Mouse (Mus musculus) cerebellum, adult 11 months (tissue): ENCODE results near the gene Ak9.

Source experiments
- DNase-seq: peaks from one replicate; pipeline ENCODE4 v3.0.0; 2022

The Ak9 gene

DNA sequence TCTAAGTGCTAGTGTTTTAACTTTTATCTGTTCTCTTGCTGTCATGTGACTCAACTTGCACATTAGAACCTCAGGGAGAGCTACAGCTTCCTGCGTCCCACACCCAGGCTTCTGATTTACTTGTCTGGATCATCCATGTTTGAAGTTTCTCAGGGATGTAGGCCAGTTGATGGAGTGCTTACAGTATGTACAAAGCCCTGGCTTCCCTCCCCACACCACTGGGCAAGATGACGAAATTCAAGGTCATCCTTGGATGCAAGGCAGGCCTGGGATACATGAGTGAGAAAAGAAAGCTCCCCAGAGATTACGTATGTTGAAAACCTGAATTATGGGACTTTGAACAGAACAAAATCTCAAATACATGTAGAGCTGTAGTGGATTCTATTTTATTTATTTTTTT, 149.0 kb downstream of the Ak9 start:
- DNase-seq, result no peak

DNA sequence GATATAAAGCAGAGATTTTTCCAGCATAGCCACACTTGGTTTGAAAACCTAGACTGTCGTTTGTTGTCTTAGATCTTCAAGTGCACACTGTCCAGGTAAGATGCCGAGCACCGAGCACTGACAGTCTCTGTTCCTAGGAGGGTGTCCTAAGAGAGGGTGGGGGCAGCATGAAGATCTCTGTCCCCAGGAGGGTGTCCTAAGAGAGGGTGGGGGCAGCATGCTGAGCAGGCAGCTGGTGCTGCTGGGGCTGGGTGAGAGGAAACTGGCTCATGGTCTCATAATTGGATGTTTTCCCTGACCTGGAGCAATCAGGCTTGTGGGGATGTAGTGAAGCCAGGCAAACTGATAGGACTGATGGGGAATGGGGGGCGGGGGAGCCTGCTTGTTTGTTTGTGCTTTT, 156.2 kb downstream of the Ak9 start:
- DNase-seq, result no peak

DNA sequence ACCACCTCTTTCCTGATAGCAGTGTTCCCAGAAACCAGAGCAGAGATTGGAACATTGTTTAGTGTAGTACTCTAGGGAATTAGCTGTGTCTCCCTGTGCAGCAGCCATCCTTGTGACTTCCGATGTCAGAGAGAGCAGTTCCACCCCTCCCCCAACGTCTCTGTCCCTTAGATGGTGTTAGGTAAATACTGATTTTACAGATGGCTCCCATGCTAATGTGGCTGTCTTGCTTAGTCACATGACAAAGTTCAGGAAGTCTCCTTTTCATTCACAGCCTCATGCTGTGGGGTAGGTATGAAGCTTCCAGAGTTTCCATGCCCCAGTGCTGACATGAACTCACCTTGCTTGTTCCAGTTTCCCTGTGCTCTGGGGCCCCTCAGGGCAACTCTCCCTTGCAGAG, 156.7 kb downstream of the Ak9 start:
- no peak for DNase-seq

DNA sequence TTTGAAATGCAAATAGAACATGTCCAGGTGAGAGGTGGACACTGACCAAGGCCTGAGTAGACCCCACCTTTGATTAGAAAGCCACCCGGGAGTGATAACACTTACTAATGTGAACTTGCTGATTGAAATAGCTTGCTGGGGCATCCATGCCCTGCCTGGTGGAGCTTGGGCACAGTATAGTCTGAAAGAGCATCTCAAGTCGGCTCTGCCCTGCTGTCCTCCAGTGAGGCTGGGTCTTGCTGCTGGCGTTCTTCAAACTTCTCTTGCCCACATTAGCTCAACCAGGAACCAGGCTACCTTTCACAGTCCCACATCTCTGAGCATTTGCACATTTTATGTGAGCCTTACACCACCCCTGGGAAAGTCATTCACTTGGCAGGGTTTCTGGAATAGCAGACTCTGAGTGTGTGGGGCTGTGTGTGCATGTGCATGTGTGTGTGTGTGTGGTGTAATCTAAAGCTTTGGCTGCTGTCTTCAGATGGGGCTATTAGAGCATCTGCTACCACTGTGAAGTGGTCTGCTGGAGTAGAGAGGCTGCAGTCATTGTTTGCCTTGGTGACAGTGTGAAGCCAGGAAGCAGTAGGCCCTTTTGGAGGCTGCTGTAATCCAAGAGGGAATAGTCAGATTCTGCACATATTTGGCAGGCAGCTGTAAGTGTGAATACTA, 157.4 kb downstream of the Ak9 start:
- no peak for DNase-seq

DNA sequence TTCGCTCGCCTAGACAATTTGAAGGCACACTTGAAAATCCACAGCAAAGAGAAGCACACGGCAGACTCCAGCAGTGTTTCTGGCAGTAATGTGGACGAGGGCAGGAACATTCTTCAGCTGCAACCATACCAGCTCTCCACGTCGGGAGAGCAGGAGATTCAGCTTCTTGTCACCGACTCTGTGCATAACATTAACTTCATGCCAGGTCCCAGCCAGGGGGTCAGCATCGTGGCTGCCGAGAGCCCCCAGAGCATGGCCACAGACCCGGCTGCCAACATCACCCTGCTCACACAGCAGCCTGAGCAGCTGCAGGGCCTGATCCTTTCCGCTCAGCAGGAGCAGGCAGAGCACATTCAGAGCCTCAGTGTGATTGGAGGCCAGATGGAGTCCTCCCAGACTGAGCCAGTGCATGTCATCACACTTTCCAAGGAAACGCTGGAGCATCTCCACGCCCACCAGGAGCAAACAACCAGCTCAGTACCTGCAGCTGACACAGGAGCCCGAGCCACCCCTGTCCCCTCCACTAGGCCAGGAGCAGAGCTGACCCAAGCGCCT, 160.7 kb downstream of the Ak9 start:
- no peak for DNase-seq

DNA sequence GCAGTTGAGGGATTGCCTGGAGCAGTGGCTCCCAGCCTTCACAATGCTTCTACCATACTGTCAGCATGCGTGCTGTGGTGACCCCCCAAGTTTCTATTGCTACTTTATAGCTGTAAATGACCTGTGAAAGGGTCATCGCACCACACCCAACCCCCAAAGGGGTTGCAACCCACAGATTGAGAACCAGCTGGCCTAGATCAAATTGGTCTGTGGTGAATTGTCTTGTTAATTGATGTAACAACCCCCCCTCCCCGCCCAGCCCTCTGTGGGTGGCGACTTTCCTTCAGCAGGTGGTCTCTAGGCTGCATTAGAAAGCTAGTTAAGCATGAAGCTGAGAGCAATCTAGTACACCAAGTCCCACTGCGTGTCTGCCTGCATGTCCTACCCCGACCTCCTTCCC, 163.5 kb downstream of the Ak9 start:
- DNase-seq, result no peak

DNA sequence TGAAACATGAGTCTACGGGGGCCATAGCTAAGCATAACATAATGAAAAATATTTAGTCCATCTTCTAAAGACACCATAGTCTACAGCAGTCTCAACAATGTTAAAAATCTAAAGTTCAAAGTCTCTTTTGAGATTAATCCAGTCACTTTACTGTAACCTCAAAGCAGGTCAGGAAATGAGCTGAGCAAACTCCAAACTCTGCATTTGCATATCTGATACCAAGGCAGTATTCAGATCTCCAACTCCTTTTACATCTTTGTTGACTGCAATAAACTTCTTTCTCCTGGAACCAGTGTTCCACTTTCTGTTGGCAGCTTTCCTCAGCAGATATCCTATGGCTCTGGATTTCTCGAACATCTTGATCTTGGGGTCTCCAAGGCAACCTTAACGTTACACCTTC, 166.9 kb downstream of the Ak9 start:
- no peak for DNase-seq

DNA sequence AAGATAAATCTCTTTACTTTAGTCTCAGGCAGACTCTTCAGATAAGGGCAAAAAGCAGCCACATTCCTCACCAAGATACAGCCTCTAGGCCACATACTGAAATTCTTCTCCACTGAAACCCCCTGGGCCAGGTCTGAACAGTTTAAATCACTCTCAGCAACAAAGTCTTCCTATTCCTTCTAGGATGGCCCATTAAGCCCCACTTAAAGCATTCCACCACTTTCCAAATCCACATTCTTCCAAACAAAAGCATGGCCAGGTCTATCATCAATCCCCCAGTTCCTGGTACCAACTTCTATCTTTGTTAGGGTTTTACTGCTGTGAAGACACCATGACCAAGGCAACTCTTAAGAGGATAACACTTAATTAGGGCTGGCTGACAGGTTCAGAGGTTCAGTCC, 168.8 kb downstream of the Ak9 start:
- DNase-seq, result no peak

DNA sequence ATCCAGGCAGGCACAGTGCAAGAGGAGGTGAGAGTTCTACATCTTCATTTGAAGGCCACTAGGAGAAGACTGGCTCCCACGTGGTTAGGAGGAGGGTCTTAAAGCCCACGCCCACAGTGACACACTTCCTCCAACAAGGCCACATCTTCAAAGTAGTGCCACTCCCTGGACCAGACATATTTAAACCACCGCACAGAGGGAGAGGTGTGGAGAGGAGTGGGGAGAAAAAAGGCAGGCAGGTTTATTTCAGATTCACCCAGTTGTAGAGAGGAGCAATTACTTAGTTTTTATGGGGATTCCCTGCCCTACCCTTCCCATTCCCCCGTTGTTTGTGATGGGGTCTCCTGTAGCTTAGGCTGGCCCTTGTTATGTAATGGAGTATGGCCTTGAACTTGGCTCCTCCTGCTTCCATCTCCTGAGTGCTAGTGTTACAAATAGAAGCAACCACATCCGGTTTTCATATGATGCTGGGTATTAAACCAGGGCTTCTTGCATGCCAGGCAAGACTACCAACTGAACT, 169.2 kb downstream of the Ak9 start:
- no peak for DNase-seq

DNA sequence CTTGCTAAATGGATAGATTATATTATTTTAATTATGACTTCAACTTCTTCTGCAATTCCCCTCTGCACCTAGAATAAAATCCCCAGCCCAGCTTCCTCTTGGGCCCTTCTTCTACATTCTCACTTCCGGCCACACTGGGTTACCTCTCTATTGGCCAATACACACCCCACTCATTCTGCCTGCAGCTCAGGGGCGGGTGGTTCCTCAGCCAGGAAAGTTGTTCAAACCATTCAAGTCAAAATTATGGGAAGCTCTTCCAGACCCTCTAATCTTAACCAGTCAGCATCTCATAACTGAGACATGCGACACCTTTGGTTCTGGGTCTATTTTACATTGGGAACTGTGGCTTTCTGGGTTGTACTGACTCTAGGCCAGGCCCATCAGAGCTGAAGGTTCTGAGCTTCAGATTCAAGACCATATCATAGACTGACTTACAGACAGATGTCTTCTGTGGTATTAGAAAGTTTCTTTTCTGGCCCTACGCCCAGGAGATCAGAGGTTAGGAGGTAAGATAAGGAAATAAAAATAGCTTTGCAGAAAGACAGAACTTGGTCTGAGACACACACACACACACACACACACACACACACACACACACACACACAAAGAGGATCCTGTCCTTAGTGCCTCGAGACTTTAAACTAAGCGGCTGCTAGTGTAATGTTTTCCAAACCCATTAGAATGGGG, 170.1 kb downstream of the Ak9 start:
- no peak for DNase-seq

DNA sequence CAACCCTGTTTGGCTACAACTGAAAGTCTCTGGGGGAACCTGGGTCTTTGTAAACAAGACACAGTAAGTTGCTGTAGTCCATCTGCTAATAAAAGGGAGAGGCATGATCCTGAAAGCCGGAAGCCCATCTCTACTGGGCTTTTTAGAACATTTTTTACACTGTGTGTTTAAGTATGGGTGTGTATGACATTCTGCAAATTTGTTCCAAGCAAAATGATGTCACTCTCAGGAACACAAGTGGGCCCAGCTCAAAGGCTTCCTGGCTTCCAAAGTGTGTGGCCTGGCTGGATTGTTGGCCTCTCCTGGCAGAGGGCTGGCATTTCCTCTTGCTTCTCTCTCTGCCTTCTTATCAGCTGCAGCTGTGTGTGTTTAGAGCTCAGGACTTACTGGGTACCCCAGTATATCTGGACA, 171.2 kb downstream of the Ak9 start:
- no peak for DNase-seq

DNA sequence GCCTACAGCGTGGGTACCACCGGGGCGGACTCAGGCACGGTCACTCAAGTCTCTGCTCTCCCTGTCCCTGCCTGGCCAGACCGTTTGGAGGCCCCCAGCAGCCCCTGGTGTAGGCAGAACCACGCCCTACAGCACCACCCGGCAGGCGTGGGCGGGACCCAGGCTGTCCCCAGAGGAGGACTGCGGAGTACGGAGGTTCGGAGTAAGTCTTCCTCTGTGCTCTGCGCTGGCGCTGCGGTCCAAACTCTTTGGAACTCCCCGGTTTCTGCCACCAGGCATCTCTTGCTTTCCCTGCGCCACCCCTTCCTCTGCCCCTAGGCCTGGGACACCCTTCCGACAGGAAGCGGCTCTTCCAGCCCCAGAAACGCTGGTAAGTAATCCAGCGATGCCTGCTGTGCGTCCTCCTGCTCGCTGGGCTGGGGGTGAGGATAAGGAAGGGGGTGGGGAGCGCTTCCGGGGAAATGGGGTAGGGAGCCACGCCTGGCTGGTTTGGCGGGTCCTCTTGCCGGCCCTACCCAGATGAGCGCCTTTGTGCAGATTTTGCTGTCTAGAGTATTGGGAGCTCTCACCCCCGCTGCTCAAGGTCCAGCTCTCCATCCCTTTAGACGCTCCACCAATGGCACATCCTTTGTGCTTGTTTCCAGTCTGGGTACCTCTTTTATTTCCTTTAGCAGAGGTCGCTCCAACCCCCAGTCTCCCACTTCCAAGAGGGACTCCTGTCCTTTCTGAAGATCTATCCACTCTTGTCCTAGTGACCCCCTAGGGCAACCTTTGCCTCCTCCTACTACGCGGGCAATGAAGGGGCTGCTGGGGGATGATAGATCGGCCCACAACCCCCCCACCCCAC, 172.6 kb downstream of the Ak9 start, which contains the start of gene Mical1:
Mical1 (plus strand) TSS at position 144 of the 847 bp plus-strand sequence.
- no peak for DNase-seq

DNA sequence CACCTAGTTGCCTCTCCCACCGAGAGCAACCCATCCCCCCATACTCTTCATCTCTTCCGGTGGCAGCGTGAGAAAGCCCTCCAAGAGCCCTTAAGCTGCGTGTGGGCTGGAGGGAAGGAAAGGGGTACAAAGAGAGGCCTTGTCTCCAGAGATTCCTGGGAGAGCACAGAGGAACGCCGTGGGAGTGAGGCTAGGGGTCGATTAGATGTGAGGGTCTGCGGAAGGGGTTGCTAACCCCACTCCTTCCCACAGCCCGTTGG, 173.2 kb downstream of the Ak9 start:
- no peak for DNase-seq

DNA sequence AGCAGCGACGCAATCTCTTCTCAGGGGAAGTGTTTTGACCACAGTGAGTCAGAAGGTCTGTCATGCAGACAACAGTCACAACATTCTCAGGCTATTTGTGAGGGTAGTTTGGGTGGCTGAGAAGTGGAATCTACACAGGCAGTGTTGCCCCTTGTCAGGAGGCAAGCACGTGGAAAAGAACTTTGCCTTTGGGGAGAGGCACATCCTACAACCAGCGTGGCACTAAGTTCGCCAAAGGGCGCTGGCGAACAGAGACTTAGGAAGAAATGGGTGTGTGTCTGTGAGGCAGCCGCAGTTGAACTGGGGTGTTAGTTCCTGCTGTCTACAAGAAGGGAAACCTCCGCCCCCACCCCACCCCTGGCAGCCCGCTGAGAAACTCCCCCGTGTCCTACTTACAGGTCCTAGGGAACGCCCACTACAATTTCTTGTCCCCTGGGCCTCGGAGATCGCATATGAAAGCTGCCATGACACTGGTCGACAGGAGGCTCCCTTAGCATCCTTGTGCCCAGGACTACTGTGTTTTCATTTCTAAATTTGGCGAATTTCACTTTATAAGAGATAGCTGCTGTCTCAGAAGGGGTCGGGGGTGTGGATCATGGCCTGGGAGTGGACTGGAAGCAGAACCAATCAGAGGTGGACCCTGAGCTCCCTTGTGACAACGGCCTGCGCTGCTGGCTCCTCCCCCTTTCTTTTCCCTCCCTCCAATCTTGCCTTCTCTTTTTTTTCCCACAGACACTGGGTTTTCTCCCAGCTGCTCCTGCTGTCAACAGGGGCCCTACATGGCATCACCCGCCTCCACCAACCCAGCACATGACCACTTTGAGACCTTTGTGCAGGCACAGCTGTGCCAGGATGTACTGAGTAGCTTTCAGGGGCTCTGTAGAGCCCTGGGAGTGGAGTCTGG, 173.8 kb downstream of the Ak9 start:
- DNase-seq, result no peak

DNA sequence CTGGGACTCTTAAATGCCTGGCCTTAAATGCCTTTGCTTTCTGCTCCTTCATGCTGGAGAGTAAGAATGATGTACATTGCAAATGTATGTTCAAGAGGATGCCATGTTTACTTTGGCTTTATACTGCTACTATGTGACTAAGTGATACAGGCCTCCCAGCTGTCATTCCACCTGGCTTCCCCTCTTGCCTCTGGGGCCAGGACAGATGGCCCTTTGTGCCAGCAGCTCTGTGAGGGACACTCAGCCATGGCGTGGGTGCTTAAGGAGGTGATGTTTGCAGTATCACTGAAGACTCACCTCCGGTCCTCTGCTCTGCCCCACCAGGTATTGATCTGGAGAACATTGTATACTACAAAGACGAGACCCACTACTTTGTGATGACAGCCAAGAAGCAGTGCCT, 176.2 kb downstream of the Ak9 start:
- no peak for DNase-seq

DNA sequence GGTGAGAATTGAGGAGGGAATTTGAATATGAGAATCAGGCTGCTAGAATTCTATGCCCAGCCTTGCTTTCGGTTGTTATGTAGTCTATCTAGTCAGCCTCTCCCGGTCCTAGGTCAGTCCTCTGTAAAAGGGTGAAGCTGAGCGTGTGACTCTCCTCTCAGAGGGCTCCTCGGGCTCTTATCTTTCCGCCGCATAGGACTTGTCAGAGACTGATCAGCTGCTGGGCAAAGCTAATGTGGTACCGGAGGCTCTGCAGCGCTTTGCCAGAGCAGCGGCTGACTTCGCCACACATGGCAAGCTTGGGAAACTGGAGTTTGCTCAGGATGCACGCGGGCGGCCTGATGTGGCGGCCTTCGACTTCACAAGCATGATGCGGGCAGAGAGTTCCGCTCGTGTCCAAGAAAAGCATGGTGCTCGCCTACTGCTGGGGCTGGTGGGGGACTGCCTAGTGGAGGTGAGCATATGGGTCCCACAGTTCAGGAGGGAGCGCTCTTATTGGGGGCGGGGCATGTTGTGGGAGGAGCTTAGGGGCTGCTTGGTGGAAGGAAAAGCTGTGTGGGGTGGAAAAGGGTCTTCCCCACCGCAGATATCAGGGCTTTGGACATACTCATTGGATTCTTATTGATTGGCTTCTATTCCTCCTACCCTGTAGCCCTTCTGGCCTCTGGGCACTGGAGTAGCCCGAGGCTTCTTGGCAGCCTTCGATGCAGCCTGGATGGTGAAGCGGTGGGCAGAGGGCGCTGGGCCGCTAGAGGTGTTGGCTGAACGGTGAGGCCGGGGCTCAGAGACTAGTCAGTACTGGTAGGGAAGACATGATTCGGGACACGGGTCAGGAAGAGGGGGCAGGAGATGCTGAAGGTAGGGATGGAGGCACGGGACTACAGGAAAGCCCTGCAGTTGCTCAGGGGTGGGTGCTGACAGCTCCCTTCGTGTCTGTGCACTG, 177.4 kb downstream of the Ak9 start:
- no peak for DNase-seq

DNA sequence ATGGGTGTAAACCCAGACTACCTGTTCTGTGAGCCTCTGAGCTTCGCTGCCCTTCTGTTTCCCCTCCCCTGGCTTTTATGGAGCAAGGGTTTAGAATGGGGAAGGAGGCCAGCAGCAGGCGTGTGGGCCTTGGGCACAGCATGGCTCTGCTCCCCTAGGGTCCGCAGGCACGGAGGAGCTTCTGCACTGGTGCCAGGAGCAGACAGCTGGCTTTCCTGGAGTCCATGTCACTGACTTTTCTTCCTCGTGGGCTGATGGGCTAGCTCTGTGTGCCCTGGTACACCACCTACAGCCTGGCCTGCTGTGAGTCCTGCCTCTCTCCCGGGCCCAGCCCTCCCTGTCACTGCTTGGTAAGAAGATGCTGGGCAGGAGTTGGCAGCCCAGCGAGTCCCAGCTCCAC, 178.7 kb downstream of the Ak9 start:
- no peak for DNase-seq
